Mouse (Mus musculus): ENCODE results near the gene Gpx3. TPM values are rescaled to one million over a fixed set of nuclear protein-coding genes. Genes with fewer than 3 reads are reported as not detected.
A peak's percentile ranks its signal among the peaks of the same experiment; 100 is the strongest.

Gene Gpx3
- total RNA-seq, 2 experiments from 2014 or later = 8.6 to 9.7 TPM

GRCm38 (mm10) chr11:54909273-54909672 is 7.0 kb downstream of the Gpx3 start:
- intact Hi-C loops (cut with DNase I) = no loop called here
- DNase-seq (ENCODE audit: low spot score in 2 of 2) = no peak

GRCm38 (mm10) chr11:54910081-54910665 is 7.9 kb downstream of the Gpx3 start:
- intact Hi-C loops (cut with DNase I) = no loop called here
- DNase-seq (ENCODE audit: low spot score in 2 of 2) = no peak

GRCm38 (mm10) chr11:54911201-54911600 is 8.9 kb downstream of the Gpx3 start:
- intact Hi-C loops (cut with DNase I) = no loop called here
- no peak for DNase-seq (ENCODE audit: low spot score in 2 of 2)

- intact Hi-C loops (cut with DNase I) = no loop called here
- no peak for DNase-seq (ENCODE audit: low spot score in 2 of 2)
These were observed 9.6 kb downstream of the Gpx3 start for GRCm38 (mm10) chr11:54911671-54912502.

GRCm38 (mm10) chr11:54912503-54913316 is 10.5 kb downstream of the Gpx3 start:
- intact Hi-C loops (cut with DNase I) = no loop called here
- DNase-seq (ENCODE audit: low spot score in 2 of 2) = no peak

- DNase-seq (ENCODE audit: low spot score in 2 of 2) = no peak
- intact Hi-C loops (cut with DNase I) = no loop called here
These were observed 11.6 kb downstream of the Gpx3 start for GRCm38 (mm10) chr11:54913841-54914240.

- intact Hi-C loops (cut with DNase I) = no loop called here
- no peak for DNase-seq (ENCODE audit: low spot score in 2 of 2)
These were observed 15.2 kb downstream of the Gpx3 start for GRCm38 (mm10) chr11:54917461-54917860.

- DNase-seq (ENCODE audit: low spot score in 2 of 2) = no peak
- intact Hi-C loops (cut with DNase I) = no loop called here
These were observed 16.0 kb downstream of the Gpx3 start for GRCm38 (mm10) chr11:54918273-54918672.

GRCm38 (mm10) chr11:54920127-54920972 is 18.1 kb downstream of the Gpx3 start:
- intact Hi-C loops (cut with DNase I) = no loop called here
- no peak for DNase-seq (ENCODE audit: low spot score in 2 of 2)

GRCm38 (mm10) chr11:54920973-54921580 is 18.8 kb downstream of the Gpx3 start:
- no peak for DNase-seq (ENCODE audit: low spot score in 2 of 2)
- intact Hi-C loops (cut with DNase I) = no loop called here

- intact Hi-C loops (cut with DNase I) = no loop called here
- no peak for DNase-seq (ENCODE audit: low spot score in 2 of 2)
These were observed 19.5 kb downstream of the Gpx3 start for GRCm38 (mm10) chr11:54921798-54922197.

- intact Hi-C loops (cut with DNase I) = no loop called here
- no peak for DNase-seq (ENCODE audit: low spot score in 2 of 2)
These were observed 20.2 kb downstream of the Gpx3 start for GRCm38 (mm10) chr11:54922488-54922887.

GRCm38 (mm10) chr11:54924145-54924544 is 21.9 kb downstream of the Gpx3 start:
- intact Hi-C loops (cut with DNase I) = no loop called here
- no peak for DNase-seq (ENCODE audit: low spot score in 2 of 2)

GRCm38 (mm10) chr11:54927346-54928140 is 25.3 kb downstream of the Gpx3 start:
- intact Hi-C loops (cut with DNase I) = loop anchor here (2.0 to 5.0 kb wide), 2 partner anchors 47 to 225 kb away; no protein-coding TSS in a partner anchor
- DNase-seq (ENCODE audit: low spot score in 2 of 2) = peak; percentile 59 to 63

GRCm38 (mm10) chr11:54928219-54928618 is 26.0 kb downstream of the Gpx3 start:
- intact Hi-C loops (cut with DNase I) = loop anchor here (5.0 kb wide), 1 partner anchor 226 kb away; no protein-coding TSS in a partner anchor

GRCm38 (mm10) chr11:54928886-54929285 is 26.6 kb downstream of the Gpx3 start:
- intact Hi-C loops (cut with DNase I) = loop anchor here (5.0 kb wide), 1 partner anchor 227 kb away; no protein-coding TSS in a partner anchor
- DNase-seq (ENCODE audit: low spot score in 2 of 2) = no peak

More at GRCm38 (mm10) chr11:54928219-54928618, 26.0 kb downstream of the Gpx3 start:
- DNase-seq (ENCODE audit: low spot score in 2 of 2) = no peak

- intact Hi-C loops (cut with DNase I) = loop anchor here (5.0 kb wide), 1 partner anchor 227 kb away; no protein-coding TSS in a partner anchor
- DNase-seq (ENCODE audit: low spot score in 2 of 2) = no peak
These were observed 27.0 kb downstream of the Gpx3 start for GRCm38 (mm10) chr11:54929290-54929689.

GRCm38 (mm10) chr11:54929744-54930143 is 27.5 kb downstream of the Gpx3 start:
- intact Hi-C loops (cut with DNase I) = loop anchor here (1.0 to 5.0 kb wide), 3 partner anchors 55 to 227 kb away; no protein-coding TSS in a partner anchor
- no peak for DNase-seq (ENCODE audit: low spot score in 2 of 2)
